Mouse (Mus musculus) bone marrow macrophage, adult 2 months (primary cell): ENCODE data around the gene C1ql4.
A peak's percentile ranks its signal among the peaks of the same experiment; 100 is the strongest.

Source experiments
- CTCF ChIP-seq: IDR thresholded peaks from 2 replicates; pipeline ENCODE4 v1.5.1; 2012; ENCODE audit warnings: low read depth, mild to moderate bottlenecking, low read length, moderate library complexity
- POLR2A ChIP-seq: IDR thresholded peaks from 2 replicates; pipeline ENCODE4 v1.6.1; 2012; ENCODE audit warnings: mild to moderate bottlenecking, low read depth, low read length, borderline replicate concordance

GRCm38 (mm10) chr15:99087253-99088075 is at the start of gene C1ql4:
- no peak for TF ChIP-seq POLR2A
- TF ChIP-seq CTCF = 0 out of 2 replicates have a peak, but pooled peaks have one; percentile 19
